Mouse (Mus musculus): ENCODE measurements around the gene 1110008P14Rik.

DNA sequence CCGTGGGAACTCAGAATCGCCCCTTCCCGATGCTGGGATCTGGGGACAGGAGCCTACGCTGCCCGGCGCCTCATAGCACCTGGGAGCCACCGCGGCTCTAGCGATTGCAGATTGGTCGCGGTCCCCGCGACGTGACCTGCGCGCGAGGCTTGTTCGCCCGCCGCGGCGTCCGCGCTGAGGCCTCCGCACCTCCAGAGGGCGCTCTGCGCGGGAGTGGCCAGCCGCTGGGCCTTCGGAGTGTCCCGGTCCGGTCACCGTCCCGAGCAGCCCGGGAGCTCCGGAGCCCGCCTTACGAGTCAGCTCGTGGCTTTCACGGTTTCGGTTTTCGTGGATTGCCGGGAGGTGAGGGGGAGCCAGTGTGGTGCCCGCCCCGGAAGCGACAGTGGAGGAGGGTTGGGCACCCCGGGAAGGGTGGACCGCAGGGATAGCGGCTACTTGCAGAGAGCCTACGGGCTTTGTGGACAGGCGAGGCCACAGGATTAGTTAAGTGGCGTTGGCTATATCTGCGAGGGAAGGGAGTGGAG, 18.9 kb downstream of the 1110008P14Rik start:
- TF ChIP-seq POLR2A (IDR thresholded peaks at IDR 0.05; ENCODE audit: insufficient read depth, low read length) (no peak), CTCF (IDR thresholded peaks at IDR 0.05; ENCODE audit: low read depth, low read length) (peak; percentile 68)

Data from ES-Bruce4 (cell line).